Mouse (Mus musculus) CH12.LX (cell line): ENCODE data around the gene Ost4. TPM values are rescaled to one million over a fixed set of nuclear protein-coding genes. Genes with fewer than 3 reads are reported as not detected.
A peak's percentile ranks its signal among the peaks of the same experiment; 100 is the strongest.

Experiments
- DNase-seq: peaks from one replicate; pipeline ENCODE4 v3.0.0-alpha.2; 2013; ENCODE audit errors: extremely low read depth
- H3K27ac ChIP-seq: 2 replicates; pipeline ENCODE4 v1.5.1; 2012; ENCODE audit warnings: low read depth, mild to moderate bottlenecking, control low read depth, moderate library complexity; ENCODE audit not compliant: insufficient read depth
- H3K27me3 ChIP-seq: replicated peaks from 2 replicates; pipeline ENCODE3; 2012; ENCODE audit warnings: inconsistent platforms
- H3K36me3 ChIP-seq, 2 experiments: replicated peaks in 1 of 2; 2 replicates each; pipeline versions ENCODE3 to v1.6.1; 2012; ENCODE audit warnings: inconsistent platforms in 1 of 2, low read length in 1 of 2, mild to moderate bottlenecking in 1 of 2, mixed read lengths in 1 of 2, moderate library complexity in 1 of 2; ENCODE audit not compliant: control insufficient read depth in 1 of 2, insufficient read depth in 1 of 2
- H3K4me1 ChIP-seq, 2 experiments: 2 replicates each; pipeline ENCODE4 v1.6.1; 2012; ENCODE audit warnings: inconsistent platforms in 1 of 2, moderate library complexity in 1 of 2; ENCODE audit not compliant: insufficient read depth in 2 of 2, control insufficient read depth in 1 of 2
- H3K4me2 ChIP-seq: 2 replicates; pipeline ENCODE4 v1.6.1; 2012; ENCODE audit warnings: low read depth, mild to moderate bottlenecking, control low read depth; ENCODE audit not compliant: poor library complexity, insufficient read depth, severe bottlenecking
- H3K4me3 ChIP-seq, 3 experiments: fragments of 150-350 bp in 1 of 3; sonication (generic) in 1 of 3; replicated peaks in 1 of 3; 2 replicates each; pipeline versions ENCODE3 to v1.5.1; 2011 to 2012; ENCODE audit warnings: low read depth in 2 of 3, low read length in 2 of 3, mild to moderate bottlenecking in 2 of 3, moderate library complexity in 2 of 3, control low read depth in 1 of 3, improper control_type of control experiment in 1 of 3, inconsistent platforms in 1 of 3, mixed read lengths in 1 of 3; ENCODE audit not compliant: poor library complexity in 1 of 3
- H3K79me2 ChIP-seq: replicated peaks from 2 replicates; pipeline ENCODE4 v1.6.1; 2012; ENCODE audit warnings: mild to moderate bottlenecking, moderate library complexity; ENCODE audit not compliant: control insufficient read depth, poor library complexity, insufficient read depth, severe bottlenecking; ENCODE audit errors: extremely low read depth
- H3K9ac ChIP-seq: 2 replicates; pipeline ENCODE4 v1.6.1; 2012; ENCODE audit warnings: low read depth, mild to moderate bottlenecking, control low read depth, moderate library complexity; ENCODE audit not compliant: insufficient read depth
- H3K9me3 ChIP-seq: replicated peaks from 2 replicates; pipeline ENCODE3; 2012; ENCODE audit warnings: low read length, inconsistent platforms, mixed read lengths
- CTCF ChIP-seq, 2 experiments: IDR thresholded peaks in 1 of 2; conservative IDR thresholded peaks in 1 of 2; 2 replicates each; pipeline ENCODE4 v1.5.1; 2011 to 2012; ENCODE audit warnings: low read depth in 2 of 2, low read length in 2 of 2, improper control_type of control experiment in 1 of 2, inconsistent platforms in 1 of 2, mild to moderate bottlenecking in 1 of 2, moderate library complexity in 1 of 2
- E2F4 ChIP-seq: IDR thresholded peaks from 2 replicates; pipeline ENCODE4 v1.6.1; 2011; ENCODE audit warnings: low read depth, low read length, improper control_type of control experiment; ENCODE audit not compliant: insufficient replicate concordance
- EP300 ChIP-seq: IDR thresholded peaks from 2 replicates; pipeline ENCODE4 v1.6.1; 2011; ENCODE audit warnings: low read length, improper control_type of control experiment
- ETS1 ChIP-seq: conservative IDR thresholded peaks from 2 replicates; pipeline ENCODE4 v1.6.1; 2012; ENCODE audit warnings: low read depth, mild to moderate bottlenecking, inconsistent platforms, low read length, improper control_type of control experiment, moderate library complexity
- JUN ChIP-seq: IDR thresholded peaks from 2 replicates; pipeline ENCODE4 v1.6.1; 2011; ENCODE audit warnings: low read depth, mild to moderate bottlenecking, low read length, improper control_type of control experiment, moderate library complexity; ENCODE audit not compliant: insufficient read depth
- NELFE ChIP-seq: IDR thresholded peaks from 2 replicates; pipeline ENCODE4 v1.6.1; 2011; ENCODE audit warnings: low read depth, low read length, improper control_type of control experiment
- POLR2A ChIP-seq: IDR thresholded peaks from 2 replicates; pipeline ENCODE4 v1.6.1; 2011; ENCODE audit warnings: low read depth, mild to moderate bottlenecking, improper control_type of control experiment, low read length
- POLR2AphosphoS2 ChIP-seq: IDR thresholded peaks from 2 replicates; pipeline ENCODE4 v1.6.1; 2011; ENCODE audit warnings: low read depth, low read length, improper control_type of control experiment
- RAD21 ChIP-seq: IDR thresholded peaks from 2 replicates; pipeline ENCODE4 v1.6.1; 2011; ENCODE audit warnings: low read depth, mild to moderate bottlenecking, low read length, improper control_type of control experiment, moderate library complexity
- RCOR1 ChIP-seq: conservative IDR thresholded peaks from 2 replicates; pipeline ENCODE4 v1.6.1; 2012; ENCODE audit warnings: low read depth, mild to moderate bottlenecking, inconsistent platforms, low read length, improper control_type of control experiment
- SIN3A ChIP-seq: IDR thresholded peaks from 2 replicates; pipeline ENCODE4 v1.6.1; 2012; ENCODE audit warnings: low read length, improper control_type of control experiment, inconsistent platforms
- TBP ChIP-seq: conservative IDR thresholded peaks from 2 replicates; pipeline ENCODE4 v1.6.1; 2011; ENCODE audit warnings: low read depth, low read length, improper control_type of control experiment
- dilution Hi-C: fragments of 300-500 bp; cut with MboI; formaldehyde crosslinking; loops from 2 replicates; pipeline ENCODE4 v1.14.3; 2020; ENCODE audit warnings: low sequenced_read_pairs; ENCODE audit not compliant: extremely low pct_unique_long_range_greater_than_20kb, extremely low pct_ligation_motif_present
- in situ Hi-C: fragments of 300-500 bp; cut with MboI; formaldehyde crosslinking; loops from 3 replicates; pipeline ENCODE4 v1.14.3; 2019; ENCODE audit warnings: low sequenced_read_pairs, low pct_ligation_motif_present, low pct_unique_long_range_greater_than_20kb, mixed read lengths
- polyA plus RNA-seq: library from polyadenylated mRNA; unstranded; fragments of >175 nt; gene quantifications from 2 replicates; pipeline ENCODE4 v1.2.1, GENCODE M21; 2012; ENCODE audit warnings: low read depth; ENCODE audit not compliant: insufficient read length
- total RNA-seq, 2 experiments: library from RNA; depleted of rRNA; stranded (reverse); fragments of 300-350 nt in 1 of 2; fragments of >200 nt in 1 of 2; gene quantifications; 2 replicates each; pipeline ENCODE4 v1.2.3; 2012 to 2014

Ost4 gene
- total and polyA plus RNA-seq, 3 experiments: 181 to 330 (median 263) TPM

GRCm38 (mm10) chr5:30934725-30935461, 27.3 kb upstream of the Ost4 start:
- Histone ChIP-seq H3K4me1 (peaks cover 0 to 14% of the 10 kb centered on the region in 2 experiments; a peak in 3 of 4 replicates), H3K4me3 (no peak overlapping the region), H3K36me3 (no peaks in the 10 kb centered on the region), H3K27ac (no peak overlapping the region), H3K79me2 (no peaks in the 10 kb centered on the region), H3K9me3 (no peaks in the 10 kb centered on the region), H3K9ac (no peak overlapping the region), H3K27me3 (peaks cover 23% of the 10 kb centered on the region), H3K4me2 (no peak overlapping the region)
- dilution Hi-C loops: no loop called here
- no peak for DNase-seq
- TF ChIP-seq NELFE: no peak
- no peak for TF ChIP-seq ETS1
- no peak for TF ChIP-seq SIN3A
- peak in 1 of 2 experiments; percentile 19; a peak in 1 of 4 replicates for TF ChIP-seq CTCF (conservative IDR thresholded peaks at IDR 0.05 in 1 of 2, IDR thresholded peaks at IDR 0.05 in 1 of 2; ENCODE audit: low read depth in 2 of 2, low read length in 2 of 2)
- in situ Hi-C loops: no loop called here

GRCm38 (mm10) chr5:30933705-30934104, 26.1 kb upstream of the Ost4 start:
- H3K36me3 ChIP-seq: no peaks in the 10 kb centered on the region
- dilution Hi-C loops: no loop called here
- no peak overlapping the region for H3K4me3 ChIP-seq
- H3K27ac ChIP-seq: no peak overlapping the region
- H3K27me3 ChIP-seq: peaks cover 29% of the 10 kb centered on the region
- no peak overlapping the region for H3K9ac ChIP-seq
- TF ChIP-seq NELFE (no peak), RAD21 (no peak)
- H3K79me2 ChIP-seq: no peaks in the 10 kb centered on the region
- H3K4me2 ChIP-seq: no peak overlapping the region
- in situ Hi-C loops: no loop called here
- no peak for DNase-seq
- H3K9me3 ChIP-seq: no peaks in the 10 kb centered on the region
- H3K4me1 ChIP-seq: peaks cover 0 to 14% of the 10 kb centered on the region in 2 experiments; a peak in 3 of 4 replicates

GRCm38 (mm10) chr5:30931378-30931777, 23.8 kb upstream of the Ost4 start:
- dilution Hi-C loops (no loop called here), in situ Hi-C loops (no loop called here)
- no peaks in the 10 kb centered on the region for H3K36me3 ChIP-seq
- H3K27me3 ChIP-seq: peaks cover 46% of the 10 kb centered on the region
- DNase-seq: no peak
- peaks cover 0 to 14% of the 10 kb centered on the region in 2 experiments; a peak in 3 of 4 replicates for H3K4me1 ChIP-seq
- no peak overlapping the region for H3K4me3 ChIP-seq
- no peak overlapping the region for H3K27ac ChIP-seq
- no peak overlapping the region for H3K9ac ChIP-seq
- H3K4me2 ChIP-seq: no peak overlapping the region
- H3K79me2 ChIP-seq: no peaks in the 10 kb centered on the region
- H3K9me3 ChIP-seq: no peaks in the 10 kb centered on the region
- no peak for TF ChIP-seq TBP
- TF ChIP-seq POLR2AphosphoS2: no peak
- no peak for TF ChIP-seq EP300
- no peak for TF ChIP-seq E2F4
- no peak for TF ChIP-seq POLR2A
- TF ChIP-seq JUN: no peak
- TF ChIP-seq RCOR1: no peak
